Mouse (Mus musculus) embryonic stem cell, embryonic (primary cell): ENCODE results near the gene Il17re.

ENCODE experiments used
- CTCF ChIA-PET, 4 experiments: fragments of 300-600 bp in 2 of 4; fragments of 350-600 bp in 2 of 4; sonication (Branson Sonifier 250); formaldehyde crosslinking; loops; one replicate each; lab custom pipeline; 2022; ENCODE audit warnings: inconsistent platforms in 2 of 4; lab: Charles Lee
- POLR2A ChIA-PET, 4 experiments: fragments of 300-600 bp in 2 of 4; fragments of 350-600 bp in 2 of 4; sonication (Branson Sonifier 250); formaldehyde crosslinking; loops; one replicate each; lab custom pipeline; 2022; ENCODE audit warnings: antibody characterized with exemption in 4 of 4, inconsistent platforms in 1 of 4; lab: Charles Lee

Il17re gene

GRCm38 (mm10) chr6:113468512-113468911 lies 10.2 kb downstream of the Il17re start:
- CTCF ChIA-PET = interaction anchor here (0.6 to 3.9 kb wide), 13 partner anchors 10 to 169 kb away, joined by 3 to 23 read pairs (median 4); partner anchors contain the start of genes Creld1 (in 1 of the 4), Il17re (in 1 of the 4) and Jagn1 (in 1 of the 4)
- POLR2A ChIA-PET = interaction anchor here in 3 of 4 experiments (0.6 to 5.2 kb wide), 9 partner anchors 12 to 134 kb away, joined by 3 to 49 read pairs (median 5); partner anchors contain the start of genes Creld1 (in 2 of the 3) and Jagn1 (in 1 of the 3)

DNA sequence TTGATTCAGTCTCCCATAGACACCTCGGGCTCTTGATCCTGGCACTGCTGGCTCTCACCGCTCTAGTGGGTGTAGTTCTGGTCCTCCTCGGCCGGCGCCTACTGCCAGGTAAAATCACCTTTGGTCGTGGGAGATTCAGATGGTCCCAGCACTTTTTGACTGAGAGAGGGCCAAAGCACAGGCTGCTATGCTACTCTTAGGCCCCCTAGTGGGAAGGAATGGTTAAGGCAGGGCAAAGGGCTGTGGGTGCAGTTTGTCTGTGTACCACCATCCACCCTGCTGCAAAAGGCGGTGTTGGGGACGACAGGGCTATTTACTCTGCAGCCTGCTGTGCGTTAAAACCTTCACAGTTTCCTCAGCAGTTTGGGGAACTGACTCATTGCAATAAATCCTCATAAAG lies 10.7 kb downstream of the Il17re start:
- ChIA-PET POLR2A (interaction anchor here in 3 of 4 experiments (0.6 to 5.2 kb wide), 9 partner anchors 11 to 27 kb away, joined by 3 to 49 read pairs (median 5); partner anchors contain the start of genes Creld1 (in 2 of the 3) and Jagn1 (in 2 of the 3)), CTCF (interaction anchor here (0.6 to 3.9 kb wide), 32 partner anchors 10 to 740 kb away, joined by 3 to 23 read pairs (median 4); partner anchors contain the start of genes Creld1 (in 2 of the 4), Il17re (in 2 of the 4), Jagn1 (in 2 of the 4) and Irak2 (in 1 of the 4))

- ChIA-PET POLR2A (interaction anchor here in 3 of 4 experiments (0.6 to 5.2 kb wide), 11 partner anchors 11 to 101 kb away, joined by 3 to 49 read pairs (median 5); partner anchors contain the start of genes Creld1 (in 2 of the 3) and Jagn1 (in 2 of the 3)), CTCF (interaction anchor here (0.6 to 3.9 kb wide), 39 partner anchors 10 to 741 kb away, joined by 3 to 23 read pairs (median 4); partner anchors contain the start of genes Creld1 (in 2 of the 4), Il17re (in 2 of the 4), Jagn1 (in 2 of the 4) and Irak2 (in 1 of the 4))
Observed at GRCm38 (mm10) chr6:113469432-113469831, 11.1 kb downstream of the Il17re start.

- ChIA-PET CTCF (interaction anchor here (0.6 to 3.3 kb wide), 17 partner anchors 8 to 552 kb away, joined by 3 to 14 read pairs (median 3); partner anchors contain the start of genes Creld1 (in 1 of the 4) and Jagn1 (in 1 of the 4)), POLR2A (interaction anchor here (0.5 to 5.2 kb wide), 30 partner anchors 10 to 1280 kb away, joined by 3 to 49 read pairs (median 4); partner anchors contain the start of genes Creld1 (in 2 of the 4), Prrt3 (in 2 of the 4), Brpf1 (in 1 of the 4) and Camk1 (in 1 of the 4))
Observed at GRCm38 (mm10) chr6:113471297-113471936, 13.1 kb downstream of the Il17re start, which contains the start of gene Il17rc. Gene Il17rc (plus strand): TSS chr6:113471427.

DNA sequence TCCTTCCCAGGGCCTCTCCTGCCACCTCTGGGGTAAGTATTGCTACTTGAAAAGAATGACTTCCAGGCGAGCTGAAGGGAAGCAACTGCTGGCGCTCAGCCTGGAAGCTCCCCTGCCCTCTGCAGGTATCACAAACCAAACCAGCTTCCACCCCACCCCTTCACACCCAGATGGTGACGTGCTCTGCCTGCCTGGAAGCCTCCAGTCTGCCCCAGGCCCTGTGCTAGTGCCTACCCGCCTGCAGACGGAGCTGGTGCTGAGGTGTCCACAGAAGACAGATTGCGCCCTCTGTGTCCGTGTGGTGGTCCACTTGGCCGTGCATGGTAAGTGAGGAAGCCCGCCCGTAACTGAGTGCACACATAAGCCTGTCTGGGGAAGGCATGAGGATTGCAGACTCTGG lies 13.8 kb downstream of the Il17re start:
- ChIA-PET CTCF (interaction anchor here in 3 of 4 experiments (0.6 to 2.1 kb wide), 8 partner anchors 9 to 45 kb away, joined by 3 to 7 read pairs (median 4); partner anchors contain the start of gene Creld1 (in 1 of the 3)), POLR2A (interaction anchor here (0.5 to 5.2 kb wide), 14 partner anchors 9 to 1906 kb away, joined by 3 to 49 read pairs (median 6); partner anchors contain the start of genes Creld1 (in 2 of the 4), Jagn1 (in 1 of the 4), Prrt3 (in 1 of the 4) and Vhl (in 1 of the 4))

GRCm38 (mm10) chr6:113473246-113473645 lies 15.0 kb downstream of the Il17re start:
- POLR2A ChIA-PET = no interaction called here
- CTCF ChIA-PET = interaction anchor here in 1 of 4 experiments (0.7 kb wide), 1 partner anchor 472 kb away, joined by 4 read pairs; no protein-coding TSS in a partner anchor

GRCm38 (mm10) chr6:113473715-113474114 lies 15.4 kb downstream of the Il17re start:
- ChIA-PET POLR2A (interaction anchor here in 1 of 4 experiments (0.6 to 1.0 kb wide), 2 partner anchors 13 to 339 kb away, joined by 3 to 5 read pairs; no protein-coding TSS in a partner anchor), CTCF (interaction anchor here in 1 of 4 experiments (0.7 kb wide), 1 partner anchor 471 kb away, joined by 4 read pairs; no protein-coding TSS in a partner anchor)

DNA sequence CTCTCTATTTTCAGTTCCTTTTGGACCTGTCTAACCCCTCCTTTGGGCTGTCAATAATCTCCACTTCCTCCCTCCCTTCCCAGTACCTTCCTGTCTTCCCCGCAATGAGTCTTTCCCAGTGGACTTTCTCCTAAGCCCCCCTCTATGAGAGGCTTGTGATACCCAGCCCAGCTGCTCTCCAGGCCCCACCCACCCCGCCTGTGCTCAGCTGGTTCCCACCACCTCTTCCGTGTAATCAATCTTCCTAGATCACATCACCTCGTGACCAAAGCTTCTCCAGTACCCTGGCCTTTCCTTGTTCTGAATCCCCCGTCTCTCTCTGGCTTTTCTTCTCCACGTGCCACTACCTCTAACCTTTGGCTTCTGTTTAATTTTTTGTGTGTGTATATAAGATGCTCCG lies 19.1 kb downstream of the Il17re start:
- ChIA-PET POLR2A (interaction anchor here in 2 of 4 experiments (0.6 to 1.4 kb wide), 2 partner anchors 17 to 18 kb away, joined by 3 read pairs; no protein-coding TSS in a partner anchor), CTCF (interaction anchor here in 1 of 4 experiments (1.1 kb wide), 1 partner anchor 17 kb away, joined by 4 read pairs; no protein-coding TSS in a partner anchor)

- CTCF ChIA-PET = interaction anchor here in 3 of 4 experiments (1.0 to 2.5 kb wide), 3 partner anchors 9 to 15 kb away, joined by 3 to 14 read pairs (median 5); partner anchors contain the start of gene Il17rc (in 1 of the 3)
- POLR2A ChIA-PET = interaction anchor here in 3 of 4 experiments (1.1 to 5.4 kb wide), 8 partner anchors 9 to 114 kb away, joined by 3 to 49 read pairs (median 17); partner anchors contain the start of genes Il17rc (in 1 of the 3) and Prrt3 (in 1 of the 3)
Observed at GRCm38 (mm10) chr6:113478906-113479305, 20.6 kb downstream of the Il17re start.

GRCm38 (mm10) chr6:113480555-113481373 lies 22.5 kb downstream of the Il17re start:
- ChIA-PET CTCF (interaction anchor here (0.6 to 3.3 kb wide), 14 partner anchors 9 to 281 kb away, joined by 3 to 14 read pairs (median 5); partner anchors contain the start of gene Il17rc (in 1 of the 4)), POLR2A (interaction anchor here (0.6 to 5.4 kb wide), 28 partner anchors 9 to 355 kb away, joined by 3 to 49 read pairs (median 4); partner anchors contain the start of genes Il17rc (in 3 of the 4), Brk1 (in 1 of the 4), Fancd2os (in 1 of the 4) and Jagn1 (in 1 of the 4))

DNA sequence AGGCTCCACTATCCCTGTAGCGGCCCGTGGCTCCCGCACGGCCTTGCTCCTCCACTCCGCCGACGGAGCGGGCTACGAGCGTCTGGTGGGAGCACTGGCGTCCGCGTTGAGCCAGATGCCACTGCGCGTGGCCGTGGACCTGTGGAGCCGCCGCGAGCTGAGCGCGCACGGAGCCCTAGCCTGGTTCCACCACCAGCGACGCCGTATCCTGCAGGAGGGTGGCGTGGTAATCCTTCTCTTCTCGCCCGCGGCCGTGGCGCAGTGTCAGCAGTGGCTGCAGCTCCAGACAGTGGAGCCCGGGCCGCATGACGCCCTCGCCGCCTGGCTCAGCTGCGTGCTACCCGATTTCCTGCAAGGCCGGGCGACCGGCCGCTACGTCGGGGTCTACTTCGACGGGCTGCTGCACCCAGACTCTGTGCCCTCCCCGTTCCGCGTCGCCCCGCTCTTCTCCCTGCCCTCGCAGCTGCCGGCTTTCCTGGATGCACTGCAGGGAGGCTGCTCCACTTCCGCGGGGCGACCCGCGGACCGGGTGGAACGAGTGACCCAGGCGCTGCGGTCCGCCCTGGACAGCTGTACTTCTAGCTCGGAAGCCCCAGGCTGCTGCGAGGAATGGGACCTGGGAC lies 24.3 kb downstream of the Il17re start:
- ChIA-PET POLR2A (interaction anchor here (0.5 to 5.4 kb wide), 31 partner anchors 10 to 425 kb away, joined by 3 to 49 read pairs (median 5); partner anchors contain the start of genes Il17rc (in 3 of the 4), Jagn1 (in 3 of the 4), Brk1 (in 1 of the 4) and Brpf1 (in 1 of the 4)), CTCF (interaction anchor here (0.7 to 3.3 kb wide), 9 partner anchors 11 to 924 kb away, joined by 3 to 13 read pairs (median 6); no protein-coding TSS in a partner anchor)

DNA sequence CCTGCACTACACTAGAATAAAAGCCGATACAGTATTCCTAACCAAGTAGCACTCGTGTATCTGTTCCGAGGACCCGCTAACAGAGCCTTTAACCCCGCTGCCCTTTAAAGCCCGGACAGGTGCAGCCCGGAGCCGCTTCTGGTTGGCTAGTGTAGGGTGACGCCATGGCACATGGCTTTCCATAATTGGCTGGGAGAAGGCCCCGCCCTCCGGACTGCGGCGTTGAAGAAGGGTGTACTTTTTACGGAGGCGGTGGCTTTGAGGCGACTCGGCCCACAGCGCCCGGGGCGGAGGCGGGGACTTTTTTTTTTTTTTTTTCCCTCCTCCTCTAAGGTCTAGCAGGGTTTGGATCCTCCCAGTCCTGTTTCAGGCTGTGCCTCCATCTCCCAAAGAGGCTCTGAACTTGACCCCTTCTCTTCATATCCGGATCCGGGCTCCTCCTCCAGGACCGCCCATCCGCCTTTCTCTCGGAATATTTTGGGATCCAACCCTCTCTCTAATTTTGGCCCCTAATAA lies 24.9 kb downstream of the Il17re start, which contains the start of gene Creld1:
Creld1 (plus strand) TSS at position 198 of the 516 bp plus-strand sequence.
- POLR2A ChIA-PET = interaction anchor here (0.6 to 5.4 kb wide), 22 partner anchors 9 to 425 kb away, joined by 3 to 49 read pairs (median 6); partner anchors contain the start of genes Il17rc (in 2 of the 4), Jagn1 (in 2 of the 4), Brk1 (in 1 of the 4) and Brpf1 (in 1 of the 4)
- CTCF ChIA-PET = interaction anchor here in 3 of 4 experiments (0.7 to 3.3 kb wide), 8 partner anchors 11 to 923 kb away, joined by 3 to 13 read pairs (median 7); no protein-coding TSS in a partner anchor

GRCm38 (mm10) chr6:113483729-113484128 lies 25.4 kb downstream of the Il17re start:
- POLR2A ChIA-PET = interaction anchor here in 2 of 4 experiments (0.8 to 5.4 kb wide), 7 partner anchors 9 to 18 kb away, joined by 3 to 49 read pairs (median 3); partner anchors contain the start of genes Il17rc (in 2 of the 2) and Prrt3 (in 1 of the 2)

DNA sequence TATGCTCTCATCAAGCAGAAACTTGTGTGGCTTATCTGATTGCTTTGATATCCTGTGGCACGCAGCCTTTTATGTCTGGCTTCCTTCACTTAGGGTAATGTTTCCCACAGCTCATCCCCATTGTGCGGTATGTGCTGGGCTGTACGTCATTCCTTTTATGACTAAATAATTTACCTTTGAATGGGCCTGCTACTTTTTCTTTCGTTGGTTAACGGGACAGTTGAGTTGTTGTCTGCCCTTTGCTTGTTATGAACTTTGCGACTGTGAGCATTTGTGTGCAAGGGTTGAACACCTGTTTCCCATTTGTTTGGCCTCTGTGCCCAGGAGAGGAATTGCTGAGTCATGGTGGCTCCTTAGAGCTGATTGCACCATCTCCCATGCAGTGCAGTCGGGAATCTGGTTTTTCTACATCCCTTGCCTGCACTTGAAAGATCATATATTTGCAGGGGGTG lies 28.9 kb downstream of the Il17re start:
- CTCF ChIA-PET = interaction anchor here in 2 of 4 experiments (1.0 to 2.4 kb wide), 3 partner anchors 18 to 151 kb away, joined by 4 to 14 read pairs (median 4); partner anchors contain the start of gene Irak2 (in 1 of the 2)
- POLR2A ChIA-PET = interaction anchor here (0.5 to 4.8 kb wide), 20 partner anchors 10 to 210 kb away, joined by 3 to 37 read pairs (median 4); partner anchors contain the start of genes Prrt3 (in 4 of the 4), Il17rc (in 2 of the 4), Fancd2os (in 1 of the 4) and Tatdn2 (in 1 of the 4)

More at GRCm38 (mm10) chr6:113483729-113484128, 25.4 kb downstream of the Il17re start:
- CTCF ChIA-PET = interaction anchor here in 3 of 4 experiments (0.9 to 1.0 kb wide), 3 partner anchors 10 to 11 kb away, joined by 3 to 7 read pairs (median 5); no protein-coding TSS in a partner anchor

GRCm38 (mm10) chr6:113489410-113489809 lies 31.1 kb downstream of the Il17re start:
- ChIA-PET CTCF (no interaction called here), POLR2A (interaction anchor here in 2 of 4 experiments (0.7 to 4.8 kb wide), 9 partner anchors 12 to 401 kb away, joined by 3 to 37 read pairs (median 3); partner anchors contain the start of genes Il17rc (in 2 of the 2), Prrt3 (in 2 of the 2) and Jagn1 (in 1 of the 2))
